Mouse (Mus musculus): ENCODE results near the gene Ttc1. TPM values are rescaled to one million over a fixed set of nuclear protein-coding genes. Genes with fewer than 3 reads are reported as not detected.

The Ttc1 gene
- polyA plus RNA-seq, 1 experiment from 2014 or later = 71.0 TPM

DNA sequence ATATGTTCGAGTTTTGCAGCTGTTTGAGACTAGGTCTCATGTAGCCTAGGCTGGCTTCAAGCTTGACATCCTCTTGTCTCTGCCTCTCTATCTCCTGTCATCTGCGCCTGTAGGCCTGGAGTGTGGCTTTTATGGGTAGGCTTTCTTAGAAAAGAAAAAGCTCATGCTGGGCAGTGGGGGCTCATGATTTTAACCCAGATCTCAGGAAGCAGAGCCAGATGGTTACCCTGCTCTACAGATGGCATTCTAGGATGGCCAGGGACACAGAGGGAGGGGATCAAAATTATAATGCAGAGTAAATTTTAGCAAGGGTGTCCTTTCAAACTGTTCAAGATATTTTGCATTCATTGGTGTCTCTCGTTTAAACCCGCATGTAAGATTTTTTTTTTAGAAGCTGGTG lies 35.6 kb downstream of the Ttc1 start:
- Histone ChIP-seq H3K27ac (ENCODE audit: low read length) (no peak overlapping the region), H3K9me3 (ENCODE audit: low read length) (no peaks in the 10 kb centered on the region), H3K4me3 (ENCODE audit: low read length) (no peak overlapping the region), H3K9ac (replicated peaks; ENCODE audit: low read length) (no peak overlapping the region), H3K4me2 (replicated peaks; ENCODE audit: low read depth, low read length) (no peak overlapping the region), H3K4me1 (ENCODE audit: insufficient read depth, low read length) (no peaks in the 10 kb centered on the region), H3K36me3 (ENCODE audit: insufficient read depth, low read length) (peaks cover 14% of the 10 kb centered on the region), H3K27me3 (ENCODE audit: insufficient read depth, low read length) (no peaks in the 10 kb centered on the region)
- 92% methylated on average over 4 of the region's 4 CpGs for WGBS
- ATAC-seq (ENCODE audit: low FRiP score, low TSS enrichment) = no peak

DNA sequence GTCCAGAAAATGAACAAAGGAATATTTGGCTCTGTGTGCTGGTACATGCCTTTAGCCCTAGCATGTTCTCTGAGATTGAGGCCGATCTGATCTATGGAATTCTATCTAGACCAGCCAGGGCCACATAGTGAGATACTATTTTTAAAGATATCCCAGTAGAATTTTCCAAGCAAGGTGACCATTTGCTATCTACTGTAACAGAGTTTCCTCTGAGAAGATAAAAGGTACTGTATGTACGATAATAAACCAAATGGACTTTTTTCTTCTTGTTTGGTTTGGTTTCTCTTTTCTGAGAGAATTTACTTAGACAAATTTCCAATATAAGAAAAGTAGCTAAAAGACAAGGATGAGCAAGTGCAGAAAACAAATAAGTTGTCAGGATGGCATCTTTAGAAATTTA lies 39.4 kb downstream of the Ttc1 start:
- H3K9me3 ChIP-seq (ENCODE audit: low read length) = no peaks in the 10 kb centered on the region
- no peak for ATAC-seq (ENCODE audit: low FRiP score, low TSS enrichment)
- peaks cover 21% of the 10 kb centered on the region for H3K36me3 ChIP-seq (ENCODE audit: insufficient read depth, low read length)
- H3K4me3 ChIP-seq (ENCODE audit: low read length) = no peak overlapping the region
- no peak overlapping the region for H3K27ac ChIP-seq (ENCODE audit: low read length)
- WGBS = 91% methylated on average over 2 of the region's 2 CpGs
- H3K4me1 ChIP-seq (ENCODE audit: insufficient read depth, low read length) = no peaks in the 10 kb centered on the region
- H3K9ac ChIP-seq (replicated peaks; ENCODE audit: low read length) = no peak overlapping the region
- H3K27me3 ChIP-seq (ENCODE audit: insufficient read depth, low read length) = no peaks in the 10 kb centered on the region
- no peak overlapping the region for H3K4me2 ChIP-seq (replicated peaks; ENCODE audit: low read depth, low read length)

DNA sequence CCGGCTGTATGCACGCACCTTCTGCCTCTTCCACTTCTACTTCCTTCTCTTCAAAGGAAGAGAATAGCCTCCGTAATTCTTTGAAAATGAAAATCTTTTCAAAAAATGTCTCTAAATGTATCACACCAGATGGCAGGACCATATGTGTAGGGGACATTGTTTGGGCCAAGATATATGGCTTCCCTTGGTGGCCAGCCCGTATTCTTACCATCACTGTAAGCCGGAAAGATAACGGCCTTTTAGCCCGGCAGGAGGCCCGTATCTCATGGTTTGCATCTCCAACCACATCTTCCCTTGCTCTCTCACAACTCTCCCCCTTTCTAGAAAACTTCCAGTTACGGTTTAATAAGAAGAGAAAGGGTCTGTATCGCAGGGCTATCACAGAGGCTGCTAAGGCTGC lies 42.1 kb downstream of the Ttc1 start:
- Histone ChIP-seq H3K36me3 (ENCODE audit: insufficient read depth, low read length) (peaks cover 20% of the 10 kb centered on the region), H3K9me3 (ENCODE audit: low read length) (no peaks in the 10 kb centered on the region), H3K27ac (ENCODE audit: low read length) (no peak overlapping the region), H3K9ac (replicated peaks; ENCODE audit: low read length) (no peak overlapping the region), H3K4me3 (ENCODE audit: low read length) (no peak overlapping the region), H3K27me3 (ENCODE audit: insufficient read depth, low read length) (no peaks in the 10 kb centered on the region), H3K4me2 (replicated peaks; ENCODE audit: low read depth, low read length) (no peak overlapping the region), H3K4me1 (ENCODE audit: insufficient read depth, low read length) (no peaks in the 10 kb centered on the region)
- no peak for ATAC-seq (ENCODE audit: low FRiP score, low TSS enrichment)
- 92% methylated on average over 10 of the region's 10 CpGs for WGBS

DNA sequence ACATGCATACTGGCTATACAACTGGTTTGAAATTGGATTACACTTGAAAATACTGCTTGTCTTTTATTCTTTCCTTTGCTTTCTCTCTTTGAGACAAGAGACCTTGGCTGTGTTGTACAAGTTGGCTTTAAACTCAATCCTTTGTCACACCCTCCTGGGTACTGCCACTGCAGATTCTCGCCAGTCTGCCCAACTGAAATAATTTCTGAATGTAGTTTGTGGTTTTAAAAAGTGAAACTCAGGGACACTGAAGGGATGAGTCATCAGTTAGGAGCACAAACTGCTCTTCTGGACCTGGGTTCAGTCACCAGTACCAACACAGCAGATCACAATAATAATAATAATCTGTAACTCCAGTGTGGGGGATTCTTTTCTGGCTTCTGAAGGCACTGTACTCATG lies 44.3 kb downstream of the Ttc1 start:
- no peak overlapping the region for H3K4me2 ChIP-seq (replicated peaks; ENCODE audit: low read depth, low read length)
- no peaks in the 10 kb centered on the region for H3K27me3 ChIP-seq (ENCODE audit: insufficient read depth, low read length)
- no peak for ATAC-seq (ENCODE audit: low FRiP score, low TSS enrichment)
- H3K27ac ChIP-seq (ENCODE audit: low read length) = no peak overlapping the region
- no peak overlapping the region for H3K4me3 ChIP-seq (ENCODE audit: low read length)
- no peak overlapping the region for H3K9ac ChIP-seq (replicated peaks; ENCODE audit: low read length)
- H3K36me3 ChIP-seq (ENCODE audit: insufficient read depth, low read length) = peaks cover 20% of the 10 kb centered on the region
- 86% methylated on average over 1 of the region's 1 CpGs for WGBS
- H3K4me1 ChIP-seq (ENCODE audit: insufficient read depth, low read length) = no peaks in the 10 kb centered on the region
- no peaks in the 10 kb centered on the region for H3K9me3 ChIP-seq (ENCODE audit: low read length)

DNA sequence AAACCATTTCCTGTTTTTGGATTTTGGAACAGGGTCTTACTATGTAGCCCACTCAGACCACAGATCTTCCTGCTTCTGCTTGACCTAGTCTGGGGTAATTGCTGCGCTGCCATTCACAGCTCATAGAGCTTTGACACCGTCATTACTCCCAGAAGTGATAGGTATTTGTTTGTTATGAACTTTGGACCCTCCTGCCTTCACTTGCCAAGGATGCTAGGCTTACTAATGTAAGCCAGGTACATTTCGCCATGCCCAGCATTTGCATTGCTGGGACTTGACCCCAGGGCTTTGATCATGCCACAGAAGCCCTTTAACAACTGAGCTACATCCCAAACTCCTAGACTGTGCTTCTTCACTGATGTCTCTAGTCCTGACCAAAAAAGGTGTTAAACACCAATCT lies 47.5 kb downstream of the Ttc1 start:
- H3K36me3 ChIP-seq (ENCODE audit: insufficient read depth, low read length) = peaks cover 16% of the 10 kb centered on the region
- no peak overlapping the region for H3K27ac ChIP-seq (ENCODE audit: low read length)
- no peak overlapping the region for H3K4me2 ChIP-seq (replicated peaks; ENCODE audit: low read depth, low read length)
- H3K4me3 ChIP-seq (ENCODE audit: low read length) = no peak overlapping the region
- no peaks in the 10 kb centered on the region for H3K9me3 ChIP-seq (ENCODE audit: low read length)
- 90% methylated on average over 3 of the region's 3 CpGs for WGBS
- H3K4me1 ChIP-seq (ENCODE audit: insufficient read depth, low read length) = no peaks in the 10 kb centered on the region; the same call in 1 of the 2 replicates
- H3K9ac ChIP-seq (replicated peaks; ENCODE audit: low read length) = no peak overlapping the region
- ATAC-seq (ENCODE audit: low FRiP score, low TSS enrichment) = no peak
- no peaks in the 10 kb centered on the region for H3K27me3 ChIP-seq (ENCODE audit: insufficient read depth, low read length)

DNA sequence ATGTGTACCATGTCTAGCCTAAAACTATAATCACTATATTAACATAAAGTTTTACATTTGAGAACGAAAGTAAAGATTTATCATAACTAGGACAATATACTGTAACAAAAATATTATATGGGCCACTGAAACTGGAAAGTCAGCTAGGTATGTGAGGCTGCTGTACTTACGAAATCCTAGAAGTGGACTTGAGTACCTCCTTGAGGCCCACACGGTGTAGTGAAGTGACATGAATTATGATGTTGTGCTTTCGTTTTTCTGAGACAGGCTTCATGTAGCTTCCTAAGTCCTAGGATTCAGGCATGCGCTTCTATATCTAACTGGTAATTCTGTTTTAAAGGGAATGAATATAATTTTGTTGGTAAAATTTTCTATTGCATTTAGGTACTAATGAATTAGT lies 49.2 kb downstream of the Ttc1 start:
- no peaks in the 10 kb centered on the region for H3K27me3 ChIP-seq (ENCODE audit: insufficient read depth, low read length)
- no peak for ATAC-seq (ENCODE audit: low FRiP score, low TSS enrichment)
- H3K36me3 ChIP-seq (ENCODE audit: insufficient read depth, low read length) = peaks cover 14% of the 10 kb centered on the region
- no peak overlapping the region for H3K4me3 ChIP-seq (ENCODE audit: low read length)
- no peak overlapping the region for H3K9ac ChIP-seq (replicated peaks; ENCODE audit: low read length)
- 48% methylated on average over 5 of the region's 5 CpGs for WGBS
- no peak overlapping the region for H3K27ac ChIP-seq (ENCODE audit: low read length)
- H3K4me2 ChIP-seq (replicated peaks; ENCODE audit: low read depth, low read length) = no peak overlapping the region
- H3K9me3 ChIP-seq (ENCODE audit: low read length) = no peaks in the 10 kb centered on the region
- H3K4me1 ChIP-seq (ENCODE audit: insufficient read depth, low read length) = no peaks in the 10 kb centered on the region; the same call in 1 of the 2 replicates

DNA sequence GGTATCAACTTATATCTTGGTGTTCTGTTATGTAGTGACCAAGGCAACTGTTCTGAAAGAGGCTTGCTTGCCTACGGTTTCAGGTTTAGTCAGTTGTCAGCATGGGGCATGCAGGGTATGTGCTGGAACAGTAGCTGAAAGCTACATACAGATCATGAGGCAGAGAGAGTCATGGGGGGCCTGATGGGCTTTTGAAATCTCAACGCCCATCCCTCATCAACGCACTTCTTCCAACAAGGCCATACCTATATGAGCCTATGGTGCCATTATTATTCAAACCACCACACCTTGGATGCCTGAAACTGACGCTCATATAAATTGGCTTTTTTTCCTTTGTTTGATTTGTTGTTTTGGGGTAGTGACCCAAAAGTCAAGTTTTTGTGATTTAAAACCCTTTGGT lies 51.2 kb downstream of the Ttc1 start:
- Histone ChIP-seq H3K9me3 (ENCODE audit: low read length) (no peaks in the 10 kb centered on the region), H3K9ac (replicated peaks; ENCODE audit: low read length) (no peak overlapping the region), H3K27me3 (ENCODE audit: insufficient read depth, low read length) (no peaks in the 10 kb centered on the region), H3K4me3 (ENCODE audit: low read length) (no peak overlapping the region), H3K4me2 (replicated peaks; ENCODE audit: low read depth, low read length) (no peak overlapping the region), H3K36me3 (ENCODE audit: insufficient read depth, low read length) (peaks cover 32% of the 10 kb centered on the region), H3K27ac (ENCODE audit: low read length) (no peak overlapping the region), H3K4me1 (ENCODE audit: insufficient read depth, low read length) (no peaks in the 10 kb centered on the region; the same call in 1 of the 2 replicates)
- 86% methylated on average over 4 of the region's 4 CpGs for WGBS
- no peak for ATAC-seq (ENCODE audit: low FRiP score, low TSS enrichment)

DNA sequence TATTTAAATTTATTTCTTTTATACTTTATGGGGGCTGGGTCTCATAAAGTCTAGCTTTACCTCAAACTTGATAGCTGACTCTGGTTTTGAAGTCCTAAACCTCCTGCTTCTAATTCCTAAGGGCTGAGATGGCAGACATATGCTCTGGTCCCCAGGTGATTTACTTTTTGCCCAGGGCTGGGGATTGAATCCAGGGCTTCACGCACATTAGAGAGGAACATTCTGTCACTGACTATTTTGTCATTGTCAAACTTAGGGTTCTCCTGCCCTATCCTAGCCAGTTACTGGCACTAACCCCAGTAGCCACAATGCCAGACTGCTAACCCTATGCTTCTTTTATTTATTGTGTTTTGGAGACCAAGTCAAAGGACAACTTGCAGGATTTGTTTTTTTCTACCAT lies 59.0 kb downstream of the Ttc1 start:
- Histone ChIP-seq H3K4me1 (ENCODE audit: insufficient read depth, low read length) (no peaks in the 10 kb centered on the region), H3K27me3 (ENCODE audit: insufficient read depth, low read length) (no peaks in the 10 kb centered on the region), H3K9ac (replicated peaks; ENCODE audit: low read length) (no peak overlapping the region), H3K27ac (ENCODE audit: low read length) (no peak overlapping the region), H3K4me2 (replicated peaks; ENCODE audit: low read depth, low read length) (no peak overlapping the region), H3K4me3 (ENCODE audit: low read length) (no peak overlapping the region), H3K36me3 (ENCODE audit: insufficient read depth, low read length) (peaks cover 29% of the 10 kb centered on the region), H3K9me3 (ENCODE audit: low read length) (no peaks in the 10 kb centered on the region)
- no peak for ATAC-seq (ENCODE audit: low FRiP score, low TSS enrichment)
- 86% methylated on average over 1 of the region's 1 CpGs for WGBS

DNA sequence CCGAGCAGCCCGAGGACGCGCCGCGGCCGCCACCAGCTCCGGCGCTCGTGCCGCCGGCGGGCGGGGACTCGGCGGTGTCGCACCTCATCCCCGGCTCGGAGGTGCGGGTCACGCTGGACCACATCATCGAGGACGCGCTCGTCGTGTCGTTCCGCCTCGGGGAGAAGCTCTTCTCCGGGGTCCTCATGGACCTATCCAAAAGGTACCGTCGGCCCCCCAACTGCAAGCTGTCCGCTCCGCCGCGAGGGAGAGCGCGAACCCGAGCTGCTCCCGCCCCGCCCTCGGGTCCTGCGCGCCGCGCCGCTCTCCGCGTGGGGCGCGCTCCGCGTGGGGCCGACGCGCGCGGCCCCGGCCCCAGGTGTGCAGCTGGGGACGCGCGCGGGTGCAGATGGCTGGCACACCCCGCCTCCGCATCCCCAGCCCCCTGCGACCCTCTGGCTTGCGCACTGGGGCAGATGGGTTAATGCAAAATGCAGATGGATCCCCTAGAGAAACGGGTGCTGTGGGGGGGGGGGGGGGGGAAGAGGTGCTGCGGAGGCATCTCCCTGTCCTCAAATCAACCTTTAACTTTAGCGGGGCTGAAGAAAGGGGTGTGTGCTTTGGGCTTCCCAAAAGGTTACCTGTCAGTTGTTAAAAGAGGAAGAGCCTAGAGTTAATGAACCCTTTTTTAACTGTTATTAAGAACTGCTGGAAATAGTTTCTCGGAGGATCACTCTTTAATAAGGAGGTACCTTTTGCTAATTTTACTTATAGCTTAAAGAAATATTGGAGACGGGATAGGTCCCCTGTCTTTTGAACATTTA lies 65.2 kb downstream of the Ttc1 start:
- under 1% methylated on average over 57 of the region's 72 CpGs for WGBS
- ATAC-seq (ENCODE audit: low FRiP score, low TSS enrichment) = peak; percentile 36
- H3K27ac ChIP-seq (ENCODE audit: low read length) = peak overlapping the region; percentile 83

More for the DNA sequence above, 65.2 kb downstream of the Ttc1 start:
- H3K4me2 ChIP-seq (replicated peaks; ENCODE audit: low read depth, low read length) = peak overlapping the region; percentile 73
- peak overlapping the region; percentile 92 for H3K4me3 ChIP-seq (ENCODE audit: low read length)
- H3K9ac ChIP-seq (replicated peaks; ENCODE audit: low read length) = peak overlapping the region; percentile 97
- H3K4me1 ChIP-seq (ENCODE audit: insufficient read depth, low read length) = peaks cover 13% of the 10 kb centered on the region
- H3K27me3 ChIP-seq (ENCODE audit: insufficient read depth, low read length) = no peaks in the 10 kb centered on the region
- no peaks in the 10 kb centered on the region for H3K36me3 ChIP-seq (ENCODE audit: insufficient read depth, low read length)
- no peaks in the 10 kb centered on the region for H3K9me3 ChIP-seq (ENCODE audit: low read length)

All from kidney, embryonic 16.5 days (tissue).